Mouse (Mus musculus) heart, embryonic 12.5 days (tissue): ENCODE results near the gene Dip2c. TPM values are rescaled to one million over a fixed set of nuclear protein-coding genes. Genes with fewer than 3 reads are reported as not detected.

Experiments
- ATAC-seq: fragments of 200-750 bp; cut with Nextera tagmentation; 2 replicates; pipeline ENCODE4 v1.8.0; 2017; ENCODE audit warnings: moderate TSS enrichment, moderate library complexity; ENCODE audit not compliant: insufficient number of reproducible peaks, low FRiP score
- H3K27ac ChIP-seq: fragments of 300-500 bp; sonication (generic); 2 replicates; pipeline ENCODE4 v1.5.1; 2016; ENCODE audit warnings: mild to moderate bottlenecking, moderate library complexity; ENCODE audit not compliant: poor library complexity, severe bottlenecking
- H3K27me3 ChIP-seq: fragments of 300-500 bp; sonication (generic); replicated peaks from 2 replicates; pipeline ENCODE4 v1.6.1; 2016; ENCODE audit warnings: mild to moderate bottlenecking, moderate library complexity
- H3K36me3 ChIP-seq: fragments of 300-500 bp; sonication (generic); 2 replicates; pipeline ENCODE4 v1.6.1; 2016; ENCODE audit warnings: mild to moderate bottlenecking, moderate library complexity
- H3K4me1 ChIP-seq: fragments of 300-500 bp; sonication (generic); replicated peaks from 2 replicates; pipeline ENCODE4 v1.6.1; 2016; ENCODE audit warnings: mild to moderate bottlenecking
- H3K4me2 ChIP-seq: fragments of 300-500 bp; sonication (generic); 2 replicates; pipeline ENCODE4 v1.6.1; 2016; ENCODE audit warnings: mild to moderate bottlenecking, moderate library complexity
- H3K4me3 ChIP-seq: fragments of 300-500 bp; sonication (generic); 2 replicates; pipeline ENCODE4 v1.5.1; 2016; ENCODE audit warnings: mild to moderate bottlenecking
- H3K9ac ChIP-seq: fragments of 300-500 bp; sonication (generic); 2 replicates; pipeline ENCODE4 v1.6.1; 2016; ENCODE audit warnings: mild to moderate bottlenecking, moderate library complexity
- H3K9me3 ChIP-seq: fragments of 300-500 bp; sonication (generic); replicated peaks from 2 replicates; pipeline ENCODE4 v1.6.1; 2016; ENCODE audit warnings: mild to moderate bottlenecking, moderate library complexity
- WGBS: fragments of 180-500 bp; shearing (Covaris S2); methylation state at CpG from one replicate; pipeline ENCODE4 v1.1.7; 2016; 5-methylcytosine and 5-hydroxymethylcytosine counted together
- polyA plus RNA-seq: library from polyadenylated mRNA; unstranded; fragments of >200 nt; fragmentation: Nextera tagmentation; extraction: Ambion mirVana; gene quantifications from 2 replicates; pipeline ENCODE4 v1.2.1, GENCODE M21; 2016

Dip2c gene
- polyA plus RNA-seq, 1 experiment from 2014 or later, result 8.4 TPM

- no peak overlapping the region for H3K4me3 ChIP-seq
- peaks cover 15% of the 10 kb centered on the region for H3K36me3 ChIP-seq
- H3K9me3 ChIP-seq, result no peaks in the 10 kb centered on the region
- H3K9ac ChIP-seq, result no peak overlapping the region
- no peak overlapping the region for H3K27ac ChIP-seq
- H3K4me1 ChIP-seq, result no peaks in the 10 kb centered on the region
- no peak for ATAC-seq
- no peaks in the 10 kb centered on the region for H3K27me3 ChIP-seq
- WGBS, result 70% methylated on average over 3 of the region's 3 CpGs
- no peak overlapping the region for H3K4me2 ChIP-seq
Measured at GRCm38 (mm10) chr13:9601350-9601749, 325.0 kb downstream of the Dip2c start.

- Histone ChIP-seq H3K4me3 (no peak overlapping the region), H3K4me2 (no peak overlapping the region), H3K4me1 (peaks cover 4% of the 10 kb centered on the region), H3K36me3 (peaks cover 8% of the 10 kb centered on the region), H3K9me3 (no peaks in the 10 kb centered on the region), H3K27me3 (no peaks in the 10 kb centered on the region), H3K9ac (no peak overlapping the region), H3K27ac (no peak overlapping the region)
- WGBS, result 37% methylated on average over 1 of the region's 1 CpGs
- ATAC-seq, result no peak
Measured at GRCm38 (mm10) chr13:9611229-9611628, 334.9 kb downstream of the Dip2c start.

DNA sequence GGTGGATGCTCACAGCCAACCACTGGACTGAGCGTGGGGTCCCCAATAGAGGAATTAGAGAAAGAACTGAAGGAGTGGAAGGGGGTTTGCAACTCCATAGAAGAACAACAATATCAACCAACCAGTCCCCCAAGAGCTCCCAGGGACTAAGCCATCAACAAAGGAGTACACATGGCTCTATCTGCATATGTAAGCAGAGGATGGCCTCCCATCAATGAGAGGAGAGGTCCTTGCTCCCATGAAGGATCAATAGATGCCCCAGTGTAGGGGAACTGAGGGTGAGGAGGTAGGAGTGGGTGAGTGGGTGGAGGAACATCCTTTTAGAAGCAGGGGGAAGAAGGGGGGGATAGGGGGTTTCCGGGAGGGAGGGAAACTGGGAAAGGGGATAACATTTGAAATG, 356.4 kb downstream of the Dip2c start:
- H3K9me3 ChIP-seq, result no peaks in the 10 kb centered on the region
- H3K4me3 ChIP-seq, result no peak overlapping the region
- peaks cover 8% of the 10 kb centered on the region for H3K36me3 ChIP-seq
- ATAC-seq, result no peak
- WGBS, result 81% methylated on average over 2 of the region's 2 CpGs
- H3K27me3 ChIP-seq, result no peaks in the 10 kb centered on the region
- H3K4me2 ChIP-seq, result no peak overlapping the region
- no peak overlapping the region for H3K9ac ChIP-seq
- peaks cover 4% of the 10 kb centered on the region for H3K4me1 ChIP-seq
- no peak overlapping the region for H3K27ac ChIP-seq

- 44% methylated on average over 2 of the region's 2 CpGs for WGBS
- Histone ChIP-seq H3K4me2 (no peak overlapping the region), H3K9me3 (no peaks in the 10 kb centered on the region), H3K36me3 (0 out of 2 replicates have a peak, but pooled peaks cover 2% of the 10 kb centered on the region), H3K27ac (no peak overlapping the region), H3K4me1 (peaks cover 8% of the 10 kb centered on the region), H3K4me3 (no peak overlapping the region), H3K9ac (no peak overlapping the region), H3K27me3 (no peaks in the 10 kb centered on the region)
- ATAC-seq, result no peak
Measured at GRCm38 (mm10) chr13:9635951-9636350, 359.6 kb downstream of the Dip2c start.

- Histone ChIP-seq H3K36me3 (0 out of 2 replicates have a peak, but pooled peaks cover 2% of the 10 kb centered on the region), H3K27me3 (no peaks in the 10 kb centered on the region), H3K4me3 (no peak overlapping the region), H3K9ac (no peak overlapping the region), H3K9me3 (no peaks in the 10 kb centered on the region), H3K27ac (no peak overlapping the region), H3K4me1 (peaks cover 8% of the 10 kb centered on the region), H3K4me2 (no peak overlapping the region)
- WGBS, result 56% methylated on average over 4 of the region's 4 CpGs
- ATAC-seq, result no peak
Measured at GRCm38 (mm10) chr13:9636505-9636904, 360.2 kb downstream of the Dip2c start.

GRCm38 (mm10) chr13:9637949-9638348, 361.6 kb downstream of the Dip2c start:
- H3K27me3 ChIP-seq, result no peaks in the 10 kb centered on the region
- H3K9ac ChIP-seq, result no peak overlapping the region
- no peak for ATAC-seq
- no peak overlapping the region for H3K27ac ChIP-seq
- no peaks in the 10 kb centered on the region for H3K9me3 ChIP-seq
- 0 out of 2 replicates have a peak, but pooled peaks cover 2% of the 10 kb centered on the region for H3K36me3 ChIP-seq
- WGBS, result 36% methylated on average over 3 of the region's 3 CpGs
- no peak overlapping the region for H3K4me3 ChIP-seq
- H3K4me1 ChIP-seq, result peaks cover 10% of the 10 kb centered on the region
- H3K4me2 ChIP-seq, result no peak overlapping the region

GRCm38 (mm10) chr13:9648716-9649115, 372.4 kb downstream of the Dip2c start:
- H3K4me1 ChIP-seq, result peaks cover 8% of the 10 kb centered on the region
- ATAC-seq, result no peak
- H3K36me3 ChIP-seq, result no peaks in the 10 kb centered on the region
- H3K9ac ChIP-seq, result no peak overlapping the region
- no peak overlapping the region for H3K4me2 ChIP-seq
- no peak overlapping the region for H3K27ac ChIP-seq
- H3K27me3 ChIP-seq, result no peaks in the 10 kb centered on the region
- H3K4me3 ChIP-seq, result no peak overlapping the region
- 92% methylated on average over 13 of the region's 13 CpGs for WGBS
- H3K9me3 ChIP-seq, result no peaks in the 10 kb centered on the region

DNA sequence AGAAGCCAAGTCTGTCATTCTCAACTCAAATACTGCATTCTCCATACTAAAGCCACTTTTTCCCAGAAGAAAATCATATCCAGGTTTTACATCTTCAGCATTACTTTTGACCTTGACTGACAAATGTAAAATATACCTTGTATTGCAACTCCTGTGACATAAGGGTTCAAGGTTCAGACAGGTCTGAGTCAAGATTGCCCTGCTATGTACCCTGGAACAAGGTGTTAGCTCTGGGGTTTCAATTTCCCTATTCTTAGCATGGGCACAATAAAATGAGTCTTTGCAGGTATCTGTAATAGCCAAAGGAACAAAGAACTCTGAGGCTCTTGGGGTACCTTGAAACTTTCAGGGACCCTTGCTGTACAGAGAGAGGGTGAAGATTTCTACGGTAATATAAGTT, 373.6 kb downstream of the Dip2c start:
- 0 out of 2 replicates have a peak, but pooled peaks cover 2% of the 10 kb centered on the region for H3K36me3 ChIP-seq
- no peak overlapping the region for H3K4me2 ChIP-seq
- no peak overlapping the region for H3K9ac ChIP-seq
- H3K9me3 ChIP-seq, result no peaks in the 10 kb centered on the region
- no peak for ATAC-seq
- H3K27ac ChIP-seq, result no peak overlapping the region
- H3K27me3 ChIP-seq, result no peaks in the 10 kb centered on the region
- H3K4me3 ChIP-seq, result no peak overlapping the region
- peaks cover 8% of the 10 kb centered on the region for H3K4me1 ChIP-seq
- 90% methylated on average over 1 of the region's 1 CpGs for WGBS

GRCm38 (mm10) chr13:9650580-9650979, 374.3 kb downstream of the Dip2c start:
- H3K4me2 ChIP-seq, result no peak overlapping the region
- H3K36me3 ChIP-seq, result peaks cover 7% of the 10 kb centered on the region; the same call in 1 of the 2 replicates
- no peak overlapping the region for H3K4me3 ChIP-seq
- H3K27me3 ChIP-seq, result no peaks in the 10 kb centered on the region
- H3K27ac ChIP-seq, result no peak overlapping the region
- H3K4me1 ChIP-seq, result peaks cover 7% of the 10 kb centered on the region
- ATAC-seq, result no peak
- H3K9ac ChIP-seq, result no peak overlapping the region
- H3K9me3 ChIP-seq, result no peaks in the 10 kb centered on the region

DNA sequence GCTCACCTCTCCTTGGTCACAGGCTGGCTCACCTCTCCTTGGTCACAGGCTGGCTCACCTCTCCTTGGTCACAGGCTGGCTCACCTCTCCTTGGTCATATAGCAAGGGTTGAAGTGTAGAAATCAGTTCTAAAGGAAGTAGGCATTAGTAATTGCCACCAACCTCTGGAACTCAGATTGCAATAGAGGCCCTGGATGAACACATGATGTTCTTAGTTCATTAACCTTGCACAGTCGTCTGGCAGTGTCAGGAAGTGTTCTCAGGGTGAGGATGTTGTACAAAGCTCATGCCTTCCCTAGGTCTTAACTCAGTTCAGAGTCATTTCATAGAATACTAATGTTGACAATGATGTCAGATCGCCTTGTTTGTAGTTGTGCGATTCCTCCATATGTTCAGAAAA, 376.7 kb downstream of the Dip2c start:
- Histone ChIP-seq H3K9ac (no peak overlapping the region), H3K4me1 (no peaks in the 10 kb centered on the region), H3K4me2 (no peak overlapping the region), H3K27ac (no peak overlapping the region), H3K27me3 (no peaks in the 10 kb centered on the region), H3K36me3 (peaks cover 17% of the 10 kb centered on the region), H3K4me3 (no peak overlapping the region), H3K9me3 (no peaks in the 10 kb centered on the region)
- ATAC-seq, result no peak
- WGBS, result 77% methylated on average over 3 of the region's 3 CpGs

DNA sequence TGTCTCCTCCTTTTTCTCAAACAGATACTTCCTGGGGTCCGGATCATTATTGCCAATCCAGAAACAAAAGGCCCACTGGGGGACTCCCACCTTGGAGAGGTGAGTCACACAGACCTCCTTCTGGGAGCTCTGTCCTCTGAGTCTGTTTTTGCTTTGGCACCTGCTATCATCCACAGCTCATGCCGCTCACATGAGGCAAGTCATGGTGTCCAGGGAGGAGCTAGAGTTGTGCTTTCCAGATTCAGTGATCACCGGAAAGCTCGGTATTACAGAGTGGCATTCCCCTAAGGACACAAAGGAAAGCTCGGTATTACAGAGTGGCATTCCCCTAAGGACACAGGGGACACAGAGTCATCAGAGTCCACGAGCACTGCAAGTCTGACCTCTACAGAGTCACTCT, 380.3 kb downstream of the Dip2c start:
- Histone ChIP-seq H3K4me2 (no peak overlapping the region), H3K4me3 (no peak overlapping the region), H3K36me3 (peaks cover 38% of the 10 kb centered on the region), H3K9ac (no peak overlapping the region), H3K27me3 (no peaks in the 10 kb centered on the region), H3K4me1 (no peaks in the 10 kb centered on the region), H3K9me3 (no peaks in the 10 kb centered on the region), H3K27ac (no peak overlapping the region)
- ATAC-seq, result no peak
- 87% methylated on average over 6 of the region's 6 CpGs for WGBS

DNA sequence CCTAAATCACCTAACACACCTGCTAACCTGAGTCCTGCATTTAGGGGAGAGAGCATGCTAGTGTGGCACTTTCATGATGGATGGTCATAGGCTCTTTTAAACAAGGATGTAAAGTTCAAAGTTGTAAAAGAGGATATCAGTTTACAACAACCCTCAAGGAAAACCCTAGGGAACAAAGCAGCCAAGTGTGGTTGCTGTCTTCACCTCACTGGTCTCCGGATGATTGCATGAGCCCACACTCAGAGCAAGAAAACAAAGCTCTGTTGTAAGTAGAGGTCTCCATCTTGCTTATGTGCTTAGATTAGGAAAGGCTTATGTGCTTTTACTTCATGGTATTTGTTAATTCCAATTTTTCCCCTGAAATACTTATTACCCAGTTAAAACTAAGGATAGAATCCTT, 384.4 kb downstream of the Dip2c start:
- Histone ChIP-seq H3K36me3 (peaks cover 39% of the 10 kb centered on the region), H3K27me3 (no peaks in the 10 kb centered on the region), H3K4me1 (no peaks in the 10 kb centered on the region), H3K27ac (no peak overlapping the region), H3K4me3 (no peak overlapping the region), H3K9me3 (no peaks in the 10 kb centered on the region), H3K9ac (no peak overlapping the region), H3K4me2 (no peak overlapping the region)
- WGBS, result 59% methylated on average over 1 of the region's 1 CpGs
- no peak for ATAC-seq
